Mouse (Mus musculus): ENCODE results near the gene Tmem273.

The Tmem273 gene

GRCm38 (mm10) chr14:32812429-32812828 is 26.7 kb downstream of the Tmem273 start:
- no peak for DNase-seq (ENCODE audit: low read depth)

DNA sequence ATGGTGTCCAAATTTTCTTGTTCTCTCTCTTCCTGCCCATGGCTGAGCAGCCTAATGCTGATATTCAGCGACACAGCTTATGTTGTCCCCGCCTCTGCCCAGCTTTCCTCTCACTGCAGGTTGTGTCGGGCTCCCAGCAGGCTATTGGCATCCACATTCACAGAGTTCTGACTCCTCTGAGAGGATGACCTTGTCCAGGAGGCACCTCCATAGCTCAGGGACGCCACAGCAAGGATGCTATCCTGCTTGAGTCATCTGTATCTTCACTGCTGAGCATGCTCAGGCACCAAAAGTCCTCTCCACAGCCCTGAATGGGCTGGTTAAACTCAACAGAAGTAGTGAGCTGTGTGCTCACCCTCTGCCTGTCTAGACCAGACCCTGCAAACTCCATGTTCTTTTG is 29.2 kb downstream of the Tmem273 start:
- DNase-seq (ENCODE audit: low read depth): no peak

- DNase-seq (ENCODE audit: low read depth): no peak
Observed at GRCm38 (mm10) chr14:32816533-32816932, 30.8 kb downstream of the Tmem273 start.

DNA sequence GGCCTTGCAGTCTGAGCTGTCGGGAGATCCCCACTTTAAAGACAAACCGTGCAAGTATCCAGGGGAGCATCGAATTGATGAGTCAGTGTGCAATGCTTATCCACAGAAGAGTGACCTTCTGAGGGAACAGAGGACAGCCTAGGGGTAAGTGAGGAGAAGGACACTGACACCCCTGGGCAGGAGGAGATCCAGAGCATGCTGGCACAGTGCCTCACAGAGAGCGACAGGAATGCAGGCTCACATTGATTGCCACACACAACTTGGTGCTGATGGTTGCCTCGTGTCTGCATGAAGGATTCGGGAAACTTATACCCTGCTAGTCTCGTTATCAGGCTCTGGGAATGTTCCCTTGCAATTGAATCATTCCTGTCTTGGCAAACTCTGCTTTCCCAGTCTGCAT is 31.5 kb downstream of the Tmem273 start:
- no peak for DNase-seq (ENCODE audit: low read depth)

DNA sequence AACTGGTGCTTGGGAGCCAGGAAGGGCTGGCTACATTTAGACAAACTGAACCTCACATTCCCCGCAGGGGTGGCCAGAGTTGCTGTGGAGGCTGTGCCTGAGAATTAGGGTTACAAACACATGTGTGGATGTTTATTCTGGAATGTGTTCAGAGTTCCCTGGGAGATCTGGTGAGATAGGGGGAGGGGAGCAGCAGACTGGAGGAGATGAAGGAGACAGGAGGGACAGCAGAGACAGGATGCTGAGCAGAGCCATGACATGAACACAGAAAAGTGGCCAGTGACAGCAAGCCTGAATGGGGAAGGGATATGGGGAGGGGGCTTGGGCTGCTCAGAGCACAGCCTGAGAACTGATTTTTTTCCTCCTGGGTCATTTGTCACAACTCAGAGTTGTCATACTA is 33.5 kb downstream of the Tmem273 start:
- DNase-seq (ENCODE audit: low read depth): no peak

DNA sequence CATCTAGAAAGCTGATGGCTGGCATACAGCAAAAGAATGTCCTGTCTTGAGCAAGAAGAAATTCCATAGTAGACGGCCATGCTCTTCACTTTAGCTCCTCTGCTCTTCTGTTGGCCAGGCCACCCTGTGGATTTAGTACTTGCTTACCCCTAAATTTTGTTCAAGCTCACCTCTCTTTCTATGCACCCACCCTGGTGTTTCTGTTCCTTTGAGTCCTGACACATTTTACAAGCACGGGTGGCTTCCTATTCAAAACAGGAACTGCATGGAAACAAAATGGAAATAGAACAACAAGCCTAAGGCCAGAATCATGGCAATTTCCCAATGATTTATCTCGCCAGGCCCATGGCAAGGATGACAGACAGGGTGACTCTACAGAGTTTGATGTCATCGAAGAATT is 37.0 kb downstream of the Tmem273 start:
- no peak for DNase-seq (ENCODE audit: low read depth)

- no peak for DNase-seq (ENCODE audit: low read depth)
Observed at GRCm38 (mm10) chr14:32823861-32824260, 38.1 kb downstream of the Tmem273 start.

DNA sequence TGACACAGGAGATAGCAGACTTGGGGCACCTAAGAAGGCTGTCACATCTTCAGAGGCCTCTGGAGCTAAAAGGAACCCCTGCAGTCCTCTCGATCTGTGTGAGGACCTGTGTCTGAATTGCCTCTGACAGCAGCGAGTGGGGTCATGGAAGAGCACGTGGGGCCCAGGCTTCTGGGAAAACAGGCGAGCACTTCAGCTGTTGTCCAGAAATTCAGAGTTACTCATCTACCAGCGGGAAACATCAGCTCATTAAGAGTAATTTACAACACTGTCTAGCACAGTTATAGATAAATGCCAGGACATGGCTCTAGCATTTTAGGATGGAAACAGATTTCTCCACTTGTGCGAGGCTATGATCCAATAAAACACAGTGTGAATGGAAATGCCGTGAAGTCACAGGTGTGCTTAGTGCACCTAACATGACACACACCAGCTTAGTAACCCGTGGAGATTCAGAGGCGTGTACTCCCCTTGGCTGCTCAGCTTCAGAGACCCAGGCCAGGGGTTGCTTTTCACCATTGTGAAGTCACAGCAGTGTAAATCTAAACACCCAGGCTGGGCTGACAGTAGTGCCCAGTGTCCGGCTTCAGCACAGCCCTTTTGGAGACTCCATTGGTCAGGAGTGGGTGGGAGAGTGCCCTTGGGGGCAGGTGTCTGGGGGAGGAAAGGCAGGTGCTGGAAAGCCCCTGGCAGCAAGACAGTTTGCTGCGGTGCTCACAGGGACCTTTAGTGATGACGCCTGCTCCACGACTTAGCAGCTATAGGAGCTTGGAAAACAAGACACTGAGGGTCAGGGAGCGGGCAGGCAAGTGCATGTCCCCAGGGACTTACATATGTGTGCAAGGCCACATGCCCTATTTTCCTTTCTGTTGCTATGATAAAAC is 38.7 kb downstream of the Tmem273 start:
- DNase-seq (ENCODE audit: low read depth): no peak

GRCm38 (mm10) chr14:32825426-32826032 is 39.8 kb downstream of the Tmem273 start:
- no peak for DNase-seq (ENCODE audit: low read depth)

- no peak for DNase-seq (ENCODE audit: low read depth)
Observed at GRCm38 (mm10) chr14:32827165-32827564, 41.4 kb downstream of the Tmem273 start.

DNA sequence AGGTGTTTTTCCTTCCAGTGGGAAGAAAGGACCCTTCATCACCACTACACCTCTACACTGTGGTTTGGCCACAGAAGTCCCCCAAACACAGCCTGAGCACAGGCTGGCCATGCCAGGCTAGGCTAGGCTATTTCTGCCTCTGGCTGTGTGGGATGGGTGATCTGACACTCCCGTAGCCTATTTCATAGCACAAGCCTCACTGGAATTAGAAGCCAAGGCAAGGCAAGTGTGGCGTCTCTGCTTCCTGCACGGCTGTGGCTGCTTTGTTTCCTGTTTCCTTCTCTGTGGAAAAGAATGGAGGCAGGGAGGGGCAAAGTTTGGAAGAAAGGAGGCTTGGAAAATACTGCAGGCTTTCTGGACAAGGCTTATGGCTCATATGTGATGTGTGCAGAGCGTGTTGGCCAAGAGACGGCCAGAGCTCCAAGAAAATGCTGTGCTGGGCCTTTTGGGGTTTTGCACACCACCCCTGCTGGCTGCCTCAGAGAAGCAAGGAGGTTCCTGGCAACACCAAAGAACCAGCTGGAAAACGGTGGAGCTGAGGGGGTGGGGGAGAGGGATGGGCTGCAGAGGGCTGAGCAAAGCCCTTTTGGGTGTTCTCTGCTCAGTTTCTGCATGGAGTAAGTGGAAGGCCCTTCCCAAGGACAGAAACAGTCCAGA is 42.4 kb downstream of the Tmem273 start:
- no peak for DNase-seq (ENCODE audit: low read depth)

- no peak for DNase-seq (ENCODE audit: low read depth)
Observed at GRCm38 (mm10) chr14:32833847-32834246, 48.1 kb downstream of the Tmem273 start, which contains the start of gene Fam170b. Gene Fam170b (plus strand): TSS chr14:32833962.

GRCm38 (mm10) chr14:32835181-32835580 is 49.4 kb downstream of the Tmem273 start:
- DNase-seq (ENCODE audit: low read depth): no peak

GRCm38 (mm10) chr14:32835596-32835995 is 49.8 kb downstream of the Tmem273 start:
- no peak for DNase-seq (ENCODE audit: low read depth)

GRCm38 (mm10) chr14:32836191-32836590 is 50.4 kb downstream of the Tmem273 start:
- no peak for DNase-seq (ENCODE audit: low read depth)

DNA sequence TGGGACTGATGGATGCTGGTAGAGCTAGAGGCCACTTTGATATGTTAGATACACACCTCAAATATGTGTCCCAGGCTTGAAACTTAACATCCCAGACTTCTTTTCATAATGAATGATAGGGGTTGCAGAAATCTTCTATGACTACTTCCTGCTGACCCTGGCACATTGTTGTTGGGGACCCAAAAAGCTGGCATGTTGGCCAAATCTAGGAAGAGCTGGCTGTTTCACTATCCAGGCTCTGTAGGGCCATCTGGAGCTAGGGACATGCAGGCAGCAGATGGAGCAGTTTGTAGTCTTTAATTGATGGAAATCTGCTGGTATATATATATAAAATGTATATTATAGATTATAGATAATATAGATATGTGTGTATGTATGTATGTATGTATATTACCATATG is 56.3 kb downstream of the Tmem273 start:
- DNase-seq (ENCODE audit: low read depth): no peak

GRCm38 (mm10) chr14:32854059-32854458 is 68.3 kb downstream of the Tmem273 start:
- no peak for DNase-seq (ENCODE audit: low read depth)

GRCm38 (mm10) chr14:32856246-32856645 is 70.5 kb downstream of the Tmem273 start:
- no peak for DNase-seq (ENCODE audit: low read depth)

GRCm38 (mm10) chr14:32856681-32857328 is 71.0 kb downstream of the Tmem273 start, which contains the start of gene Vstm4:
Gene Vstm4 (plus strand): TSS chr14:32856756.
- no peak for DNase-seq (ENCODE audit: low read depth)

GRCm38 (mm10) chr14:32858361-32858760 is 72.6 kb downstream of the Tmem273 start:
- no peak for DNase-seq (ENCODE audit: low read depth)

DNA sequence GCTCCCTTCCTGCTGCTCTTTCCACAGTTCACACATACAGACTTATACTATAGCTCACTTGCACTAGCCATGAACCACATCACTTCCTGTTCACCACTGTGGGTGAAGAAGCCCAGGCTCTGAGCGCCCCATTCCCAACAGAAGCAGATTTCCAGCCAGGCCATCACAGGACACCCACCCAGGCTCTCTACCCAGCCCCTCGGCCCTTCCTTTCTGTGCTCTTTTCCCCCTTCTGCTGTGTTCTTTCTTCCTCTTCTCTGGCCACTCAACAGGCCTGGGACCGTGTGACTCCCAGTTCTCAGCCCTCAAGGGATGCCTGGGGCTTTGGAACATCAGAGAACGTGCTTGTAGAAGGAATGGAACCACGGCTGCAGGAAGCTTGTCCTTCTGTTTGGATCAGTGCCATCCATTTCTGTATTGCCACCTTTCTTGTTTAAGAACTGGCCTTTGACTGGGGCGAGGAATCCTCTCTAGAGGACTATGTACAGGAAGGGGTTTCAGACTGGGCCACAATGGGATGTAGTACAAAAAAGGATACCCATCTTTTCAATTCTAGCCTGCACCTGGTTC is 73.3 kb downstream of the Tmem273 start:
- DNase-seq (ENCODE audit: low read depth): no peak
